Mouse (Mus musculus) adipocyte (in vitro differentiated cells): Measurements from ENCODE around the gene Mbd6.
A peak's percentile ranks its signal among the peaks of the same experiment; 100 is the strongest.

Experiments used
- DNase-seq: peaks from one replicate; pipeline ENCODE4 v3.0.0-alpha.2; 2016; ENCODE audit warnings: low spot score

Mbd6 gene

DNA sequence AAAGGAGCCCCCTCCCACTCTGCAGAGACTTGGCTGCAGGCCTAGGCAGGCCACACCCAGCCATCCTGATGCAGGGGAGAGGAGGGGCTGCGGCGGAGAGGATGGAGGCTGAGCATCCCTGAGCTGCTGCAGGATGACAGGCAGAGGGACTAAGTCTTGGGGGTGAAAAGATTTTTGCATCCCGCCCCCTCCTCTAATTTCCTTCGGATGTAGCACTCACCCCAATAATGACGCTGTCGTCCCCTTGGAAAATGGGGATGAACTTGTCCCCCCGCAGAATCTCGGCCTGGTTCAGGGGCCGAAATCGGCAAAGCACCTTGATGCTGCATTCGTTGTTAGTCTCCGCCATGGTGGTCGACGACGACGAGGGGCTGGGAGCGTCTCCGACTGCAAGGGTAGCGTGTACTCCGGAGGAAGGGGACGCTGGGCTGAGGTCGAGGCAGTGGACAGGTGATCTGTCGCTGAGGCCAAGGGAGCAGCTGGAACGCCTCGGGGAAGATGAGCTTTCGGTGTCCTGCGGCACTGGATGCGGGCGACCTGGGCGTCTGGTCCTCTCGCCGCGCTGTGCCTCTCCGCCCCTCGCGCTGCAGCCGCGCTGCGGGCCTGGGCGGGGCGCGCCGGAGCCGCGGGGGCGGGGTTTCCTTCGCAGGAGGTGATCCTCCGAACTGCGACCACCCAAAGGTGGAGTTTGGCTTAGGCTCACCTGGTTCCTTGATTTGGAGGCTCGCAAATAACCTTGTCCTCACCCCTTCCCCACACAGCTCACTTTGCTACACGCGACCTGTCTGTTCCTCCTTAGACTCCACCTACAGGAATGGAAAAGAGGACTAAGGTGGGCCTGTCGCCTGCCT is 26.0 kb downstream of the Mbd6 start, which contains the start of gene Kif5a:
Gene Kif5a (minus strand): TSS at position 801 of the 851 bp plus-strand sequence.
- no peak for DNase-seq

DNA sequence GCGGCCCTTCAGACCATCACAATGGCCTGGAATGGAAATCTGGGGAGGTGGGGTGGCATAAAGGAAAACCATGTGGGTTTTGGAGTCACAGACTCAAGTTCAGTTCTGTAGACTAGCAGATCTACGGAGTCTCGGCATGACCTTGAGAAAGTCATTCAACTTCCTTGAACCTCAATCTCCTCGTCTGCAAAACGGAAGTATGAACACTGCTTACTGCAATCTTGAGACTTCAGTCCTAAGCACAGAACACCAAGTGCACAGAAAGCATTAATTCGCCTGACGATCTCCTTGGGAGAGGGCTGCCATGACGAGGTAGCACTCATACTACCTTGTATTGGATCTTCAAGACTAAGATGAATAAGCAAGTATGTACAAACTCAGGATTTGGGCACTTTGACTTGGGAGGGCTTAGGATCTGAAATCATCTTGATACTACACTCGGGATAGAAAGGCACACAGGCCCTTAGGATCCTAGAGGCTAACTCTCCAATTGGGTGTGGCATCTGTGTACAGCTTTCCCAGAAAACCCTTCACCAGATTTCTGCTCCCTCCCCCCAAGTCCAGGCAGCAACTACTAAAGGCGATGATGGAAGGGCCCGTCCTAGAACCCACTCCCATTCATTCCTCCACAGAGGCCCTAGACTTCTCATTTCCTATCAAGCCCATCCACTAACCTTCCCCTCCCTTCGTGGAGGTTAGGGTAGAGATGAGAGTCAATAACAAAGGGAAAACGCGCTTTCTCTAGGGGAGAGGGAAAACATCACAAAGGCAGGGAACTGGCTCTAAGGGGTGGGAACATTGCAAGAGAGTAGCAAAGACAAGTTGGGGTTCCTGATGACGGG is 26.9 kb downstream of the Mbd6 start:
- no peak for DNase-seq

DNA sequence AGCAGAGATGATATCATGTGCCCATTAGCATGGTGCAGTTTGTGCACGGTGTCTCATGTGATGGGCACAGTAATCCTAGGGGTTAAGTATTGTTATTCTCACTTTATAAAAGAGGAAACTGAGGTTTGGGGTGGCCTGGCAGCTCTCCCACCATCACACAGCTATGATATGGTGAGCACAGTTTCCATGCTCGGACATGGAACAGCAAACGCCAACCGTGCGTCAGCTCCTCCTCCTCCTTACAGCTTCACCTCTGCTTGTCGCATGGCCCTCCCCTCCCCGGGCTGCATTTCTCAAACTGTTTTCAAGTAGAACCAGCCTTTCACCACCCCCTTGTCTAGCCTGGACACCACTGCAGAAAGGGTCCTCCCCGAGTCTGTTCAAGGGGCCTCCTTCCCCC is 30.3 kb downstream of the Mbd6 start:
- no peak for DNase-seq

DNA sequence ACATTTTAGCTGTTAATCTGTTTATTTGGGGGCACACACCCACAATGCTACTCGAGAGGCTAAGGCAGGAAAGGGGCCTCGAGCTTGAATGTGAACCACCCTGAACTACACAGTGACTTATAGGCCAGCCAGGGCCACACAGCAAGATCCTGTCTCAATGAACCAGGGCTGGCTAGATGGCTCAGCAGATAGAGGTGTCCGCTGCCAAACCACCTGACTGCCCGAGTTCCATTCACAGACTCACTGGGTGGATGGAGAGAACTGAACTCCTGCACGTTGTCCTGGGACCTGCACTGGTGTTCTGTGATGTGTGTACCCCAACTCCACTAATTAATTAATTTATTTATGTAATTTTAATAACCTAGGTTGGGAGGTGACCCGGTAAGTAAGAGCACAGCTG is 31.0 kb downstream of the Mbd6 start:
- DNase-seq = no peak

DNA sequence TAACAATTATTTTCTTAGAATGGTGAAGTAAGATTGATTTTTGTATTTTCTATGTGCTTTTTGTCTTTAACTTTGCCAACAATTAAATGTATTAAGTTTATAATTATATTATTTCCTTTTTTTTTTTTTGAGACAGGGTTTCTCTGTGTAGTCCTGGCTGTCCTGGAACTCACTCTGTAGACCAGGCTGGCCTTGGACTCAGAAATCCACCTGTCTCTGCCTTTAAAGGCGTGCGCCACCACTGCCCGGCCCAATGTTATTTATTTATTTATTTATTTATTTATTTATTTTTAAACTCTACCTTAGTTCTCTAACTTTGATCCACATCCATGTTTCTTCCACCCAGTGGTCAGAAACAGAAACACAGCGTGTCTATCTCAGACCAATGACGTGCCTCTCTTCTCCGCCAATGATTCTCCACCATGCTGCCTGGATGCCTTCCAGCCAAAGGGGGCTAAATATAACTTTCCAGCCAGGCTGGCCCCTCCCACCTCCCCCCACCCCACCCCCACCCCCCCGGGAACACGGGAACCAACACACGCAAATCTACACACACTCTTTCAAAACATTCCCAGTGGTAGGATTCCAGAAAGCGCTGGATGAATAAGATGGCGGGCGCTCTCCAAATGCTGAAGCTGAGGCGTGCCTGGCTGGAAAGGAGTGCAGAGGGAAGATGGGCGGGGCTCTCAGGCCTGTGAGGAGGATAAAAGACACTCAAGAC is 33.0 kb downstream of the Mbd6 start:
- DNase-seq = peak; percentile 70

DNA sequence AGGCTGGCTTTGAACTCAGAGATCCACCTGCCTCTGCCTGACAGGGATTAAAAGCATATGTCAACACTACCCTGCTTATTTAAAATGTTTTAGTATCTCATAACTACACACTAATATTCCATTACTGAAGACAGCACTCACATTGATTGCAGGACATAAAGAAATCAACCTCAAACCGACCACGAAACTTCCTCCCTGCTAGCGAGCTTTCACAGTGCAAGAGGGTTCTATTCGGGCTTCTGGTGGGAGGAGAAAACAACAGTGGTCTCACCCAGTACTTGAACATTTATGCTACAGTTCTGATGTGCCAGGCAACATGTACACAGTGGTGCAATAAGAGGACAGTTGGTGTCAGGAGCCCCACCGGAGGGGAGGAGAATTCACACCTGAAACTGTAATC is 38.0 kb downstream of the Mbd6 start:
- DNase-seq = no peak

DNA sequence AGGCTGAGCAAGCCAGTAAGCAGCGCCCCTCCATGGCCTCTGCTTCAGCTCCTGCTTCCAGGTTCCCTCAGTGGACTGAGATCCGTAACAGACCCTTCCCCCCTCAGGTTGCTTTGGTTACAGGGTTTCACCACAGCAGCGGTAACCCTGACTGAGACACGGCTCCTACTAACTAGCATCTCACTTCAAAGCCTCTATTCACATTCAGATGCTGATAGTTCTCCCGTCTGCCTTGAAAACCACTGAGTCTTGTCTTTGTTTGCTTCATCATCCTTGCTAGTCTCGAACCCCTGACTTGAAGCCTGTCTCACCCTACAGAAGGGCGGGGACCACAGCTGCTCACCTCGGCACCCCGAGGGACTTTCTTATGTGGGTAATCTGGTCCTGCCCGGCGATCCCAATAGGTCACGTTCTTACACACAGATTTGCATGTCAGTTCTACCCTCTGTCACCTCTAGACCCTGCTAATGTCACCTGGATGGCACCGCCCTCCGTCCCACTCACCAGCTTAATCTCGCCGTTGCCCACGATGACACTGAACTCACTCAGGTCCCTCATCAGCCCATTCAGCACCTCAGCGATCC is 50.5 kb downstream of the Mbd6 start:
- no peak for DNase-seq

DNA sequence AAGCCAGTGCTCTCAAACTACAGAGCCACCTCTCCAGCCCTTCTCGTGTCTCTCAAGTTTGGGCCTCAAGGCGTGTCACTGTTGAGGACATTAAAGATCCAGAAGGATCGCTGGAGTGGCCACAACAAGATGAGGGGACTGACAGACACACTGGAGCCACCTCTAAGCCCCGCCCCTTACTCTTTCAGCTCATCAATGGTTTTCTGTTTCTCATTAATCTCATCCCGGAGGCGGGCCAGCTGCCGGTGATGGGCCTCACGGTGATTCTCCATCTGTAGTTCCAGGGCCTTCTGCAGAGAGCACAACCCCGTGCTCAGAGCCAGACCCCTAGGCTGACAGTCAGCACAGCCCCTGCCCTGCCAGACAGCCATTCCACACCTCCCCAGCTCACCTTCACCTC is 52.3 kb downstream of the Mbd6 start:
- no peak for DNase-seq

DNA sequence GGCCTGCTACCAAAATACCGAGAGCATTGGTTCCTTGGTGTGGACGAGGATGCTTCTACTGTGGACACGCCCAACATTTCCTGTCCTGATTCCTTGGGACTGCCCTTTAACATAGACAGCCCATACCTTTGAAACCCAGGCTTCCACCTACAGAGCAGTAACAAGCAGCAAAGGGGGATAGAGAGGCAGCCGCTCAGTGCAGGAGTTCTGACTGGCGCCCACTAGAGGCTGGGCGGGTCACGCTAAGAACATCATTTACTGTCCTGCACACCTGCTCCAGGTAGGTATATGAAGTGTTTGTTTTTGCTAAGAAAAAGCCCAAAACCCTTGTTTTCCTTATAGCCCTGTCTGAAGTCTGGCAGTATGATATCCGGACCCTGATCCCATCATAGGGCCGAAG is 55.7 kb downstream of the Mbd6 start:
- DNase-seq = no peak
